Mouse (Mus musculus): Measurements from ENCODE around the gene Ly75.

The Ly75 gene

DNA sequence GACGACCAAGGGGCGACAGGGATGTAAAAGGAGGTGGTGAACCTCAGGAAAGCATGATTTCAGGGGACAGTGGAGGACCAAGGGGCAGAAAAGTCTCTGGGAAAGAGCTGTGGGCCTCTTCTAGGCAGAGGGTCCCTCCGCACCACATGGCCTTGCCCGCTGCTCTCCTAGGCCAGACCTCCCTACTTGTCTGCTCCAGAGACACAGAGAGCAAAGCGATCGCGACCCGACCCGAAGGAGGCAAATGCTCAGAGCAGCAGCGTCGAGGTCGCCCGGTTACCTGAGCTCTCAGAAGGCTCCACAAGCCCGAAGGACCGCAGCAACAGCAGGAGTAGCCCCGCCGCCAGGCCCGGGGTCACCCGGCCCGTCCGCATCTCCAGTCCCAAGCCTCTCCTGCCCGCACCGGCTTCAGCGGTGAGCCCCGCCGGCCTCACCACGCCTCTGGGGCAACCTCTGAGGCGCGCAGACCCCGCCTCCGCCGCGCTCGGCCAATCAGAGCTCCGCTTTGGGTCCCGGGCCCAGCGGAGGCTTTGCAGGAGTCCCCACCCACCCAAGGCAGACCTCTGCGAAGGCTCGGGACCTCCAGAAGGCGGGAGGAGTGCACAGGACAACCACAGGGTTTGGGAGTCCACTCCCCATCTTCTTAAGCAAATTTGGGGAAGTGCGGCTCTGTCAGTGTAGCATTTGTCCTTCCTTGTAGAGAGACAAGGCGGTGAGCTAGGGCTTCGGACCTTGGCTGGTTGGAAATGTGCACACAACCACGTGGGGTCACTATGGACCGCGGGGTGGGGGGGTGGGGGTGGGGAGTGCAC lies at the start of gene Ly75:
Gene Ly75 (minus strand): TSS at position 446 of the 812 bp plus-strand sequence.
- peak; percentile 69 to 82 for DNase-seq

DNA sequence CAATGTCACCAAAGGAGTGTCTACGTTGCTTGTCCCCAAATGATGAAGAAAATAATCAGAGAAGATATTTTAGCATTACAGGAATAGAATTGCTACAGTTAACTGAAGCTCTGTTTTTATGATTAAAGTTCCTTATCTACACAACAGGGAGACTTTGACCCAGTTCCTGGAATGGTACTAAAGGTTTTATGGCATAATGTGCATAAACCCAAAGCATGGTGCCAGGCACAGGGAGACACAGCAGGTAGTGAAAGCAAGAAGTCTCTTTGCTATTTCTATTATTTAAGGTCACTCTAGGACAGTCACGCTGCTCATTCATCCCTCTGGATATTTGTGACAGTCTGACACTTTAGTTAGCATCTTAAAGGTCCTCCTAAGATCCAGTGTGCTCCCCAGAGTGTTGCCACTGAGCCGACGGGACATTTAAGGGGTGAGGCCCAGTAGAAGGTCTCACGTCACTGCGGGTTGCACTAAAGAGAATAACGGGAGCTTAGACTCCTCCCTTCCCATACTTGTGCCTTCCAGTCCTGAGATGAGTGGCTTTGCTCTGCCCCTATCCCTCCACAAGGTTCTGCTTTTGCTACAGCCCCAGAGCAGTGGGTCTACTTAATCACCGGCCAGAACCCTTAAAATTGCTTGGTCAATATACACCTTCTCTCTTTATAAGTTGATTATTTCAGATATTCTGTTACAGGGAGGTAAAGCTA lies 47.4 kb upstream of the Ly75 start:
- DNase-seq: no peak

DNA sequence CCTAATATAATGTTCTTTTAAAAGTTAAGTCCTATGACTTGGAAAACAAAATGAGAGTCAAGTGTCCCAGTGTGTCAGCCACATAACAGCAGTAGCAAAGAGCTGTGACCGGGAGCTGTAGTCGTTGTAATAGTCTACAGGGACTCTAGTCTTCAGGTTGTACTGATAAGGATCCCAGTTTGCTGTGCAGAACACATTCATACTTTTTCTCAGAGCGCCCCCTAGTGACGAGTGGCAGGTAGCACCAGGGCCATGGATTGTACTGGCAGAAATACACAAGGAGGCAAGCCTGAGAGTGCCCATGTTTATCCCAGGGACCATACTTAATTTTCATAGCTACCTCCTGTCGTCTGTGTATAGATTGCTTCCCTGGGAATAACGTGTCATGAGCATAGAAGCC lies 35.0 kb upstream of the Ly75 start:
- DNase-seq: peak; percentile 82 to 86

DNA sequence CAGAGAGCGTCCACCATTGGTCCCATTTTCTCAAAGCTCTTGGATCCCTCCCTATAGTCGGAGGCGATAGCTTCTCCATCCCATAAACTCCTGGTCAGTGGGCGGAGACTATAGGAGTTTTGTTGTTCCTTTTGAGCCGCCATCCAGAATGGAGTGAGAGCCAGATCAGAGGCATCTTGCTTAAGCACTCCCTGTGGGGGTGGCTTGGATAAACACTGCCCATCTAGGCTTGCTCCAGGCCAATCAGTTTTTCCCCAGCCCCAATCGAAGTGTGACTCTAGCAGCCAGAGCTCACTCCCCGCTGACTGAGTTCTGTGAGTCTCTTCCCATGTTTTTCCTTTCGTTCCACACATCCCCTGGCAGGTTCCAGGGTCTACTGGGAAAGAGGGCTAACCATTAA lies 31.2 kb upstream of the Ly75 start:
- no peak for DNase-seq

DNA sequence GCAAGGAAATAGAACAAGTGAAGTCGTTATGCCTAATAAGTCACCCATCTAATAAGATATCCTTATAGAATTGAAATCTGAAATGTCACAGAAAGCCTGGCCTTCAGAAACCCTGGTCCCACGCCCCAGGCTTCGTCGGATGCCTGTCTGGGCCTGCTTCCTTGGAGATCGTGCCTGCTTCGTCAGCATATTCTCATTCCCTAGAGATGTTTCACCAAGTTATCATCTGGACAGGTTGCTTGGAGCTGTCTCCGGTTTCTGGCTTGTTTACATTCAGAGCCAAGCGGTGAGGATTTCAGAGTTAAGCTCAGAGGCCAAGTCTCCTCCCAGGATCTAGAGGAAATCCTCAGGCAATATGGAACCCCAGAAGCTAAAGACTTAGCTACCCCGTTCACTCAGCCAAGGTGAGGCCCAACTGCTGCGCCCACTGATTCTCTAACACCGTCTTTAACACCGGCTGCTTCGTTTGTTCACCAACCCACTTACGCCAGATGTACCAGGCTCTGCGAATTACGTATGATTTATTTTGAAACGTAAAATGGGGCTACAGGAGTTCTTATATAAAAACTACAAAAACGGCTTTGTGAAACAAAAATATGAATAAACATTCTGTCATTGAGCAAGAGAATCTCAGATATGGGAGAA lies 30.0 kb upstream of the Ly75 start:
- DNase-seq: no peak

DNA sequence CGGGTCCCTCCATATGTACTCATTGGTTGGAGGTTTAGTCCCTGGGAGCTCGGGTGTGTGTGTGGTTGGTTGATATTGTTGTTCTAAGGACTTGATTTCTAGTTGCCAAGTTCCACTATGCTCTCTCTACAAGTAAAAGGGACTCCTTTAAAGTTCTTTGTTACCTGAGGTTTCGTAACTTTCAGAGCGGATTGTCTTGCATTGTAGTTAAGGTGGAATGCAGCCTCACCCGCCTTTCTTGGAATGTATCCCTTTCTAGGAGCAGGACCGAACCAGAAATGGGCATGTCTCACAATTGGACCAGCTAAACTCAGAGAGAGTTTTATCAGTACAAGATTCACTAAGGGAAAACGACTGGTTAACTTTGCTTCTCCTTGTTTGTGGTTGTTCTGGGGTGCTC lies 28.1 kb upstream of the Ly75 start:
- DNase-seq: no peak

DNA sequence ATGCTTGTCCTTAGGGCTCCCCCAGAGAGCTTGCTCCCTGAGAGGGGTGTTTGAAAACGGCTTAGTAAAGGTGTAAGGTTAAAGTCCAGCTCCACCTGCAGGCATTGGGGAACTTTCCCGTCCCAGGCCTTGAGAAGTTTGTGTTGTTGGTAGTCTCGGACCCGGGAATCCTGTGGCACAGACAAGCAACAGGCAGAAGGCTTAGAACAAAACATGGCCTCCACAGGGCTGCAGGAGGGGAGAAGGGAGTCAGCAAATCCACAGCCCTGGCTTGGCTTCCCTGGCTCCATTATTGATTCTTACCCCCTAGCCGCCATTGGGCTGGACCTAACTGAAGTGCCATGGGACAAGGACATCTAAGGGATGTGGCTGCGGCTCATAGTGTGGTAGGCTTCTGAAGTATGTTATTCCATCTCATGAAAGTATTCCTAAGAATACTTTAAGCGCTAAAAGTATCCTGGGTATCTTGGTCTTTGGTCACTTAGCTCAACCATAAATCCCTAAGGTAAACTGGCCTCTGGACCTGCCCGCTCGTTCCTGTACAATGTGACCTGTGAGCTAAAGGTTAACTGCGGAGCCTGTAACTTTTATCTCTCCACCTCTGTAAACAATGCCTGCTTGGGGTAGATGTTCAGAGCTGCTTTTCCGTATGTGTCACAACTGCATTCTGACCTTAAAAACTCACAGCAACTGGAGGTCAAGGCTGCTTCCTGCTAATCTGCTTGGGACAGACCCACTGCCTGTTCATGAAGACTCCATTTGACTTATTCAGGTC lies 27.1 kb upstream of the Ly75 start:
- DNase-seq: no peak

DNA sequence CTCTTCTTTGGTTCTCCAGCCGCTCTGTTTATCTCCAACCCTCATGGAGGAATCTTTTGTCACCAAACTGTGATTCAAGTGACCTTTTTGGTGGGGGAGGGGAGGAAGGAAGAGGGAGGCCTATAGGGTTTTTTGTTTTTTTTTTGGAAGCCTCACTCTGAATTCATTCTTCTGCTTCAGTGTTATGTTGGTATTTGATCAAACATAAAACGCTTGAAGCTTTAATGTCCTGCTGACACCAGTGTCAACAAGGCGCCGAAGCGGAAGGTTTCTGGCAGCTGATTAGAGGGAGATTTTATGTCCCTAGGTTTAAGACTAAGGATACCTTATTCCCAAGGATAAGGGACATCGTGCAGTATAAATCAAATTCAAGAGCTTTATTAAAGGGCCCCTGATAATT lies 26.1 kb upstream of the Ly75 start:
- peak in 1 of 2 experiments; percentile 7 for DNase-seq

DNA sequence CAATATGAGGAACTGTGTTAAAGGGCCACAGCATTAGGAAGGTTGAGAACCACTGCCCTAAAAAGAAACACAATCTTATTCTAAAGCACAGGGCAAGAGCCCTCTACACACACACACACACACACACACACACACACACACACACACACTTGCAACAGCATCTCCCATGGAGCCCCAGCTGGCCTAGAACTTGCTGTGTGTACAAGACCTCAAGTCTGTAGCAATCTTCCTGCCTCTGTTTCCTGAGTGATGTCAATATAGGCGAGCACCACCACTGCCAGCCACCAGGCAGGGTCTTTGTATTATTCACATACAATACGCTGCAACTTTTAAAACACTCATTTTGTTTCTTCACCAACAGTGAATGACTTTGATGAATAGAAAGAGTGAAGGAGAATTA lies 24.3 kb upstream of the Ly75 start:
- DNase-seq: no peak

DNA sequence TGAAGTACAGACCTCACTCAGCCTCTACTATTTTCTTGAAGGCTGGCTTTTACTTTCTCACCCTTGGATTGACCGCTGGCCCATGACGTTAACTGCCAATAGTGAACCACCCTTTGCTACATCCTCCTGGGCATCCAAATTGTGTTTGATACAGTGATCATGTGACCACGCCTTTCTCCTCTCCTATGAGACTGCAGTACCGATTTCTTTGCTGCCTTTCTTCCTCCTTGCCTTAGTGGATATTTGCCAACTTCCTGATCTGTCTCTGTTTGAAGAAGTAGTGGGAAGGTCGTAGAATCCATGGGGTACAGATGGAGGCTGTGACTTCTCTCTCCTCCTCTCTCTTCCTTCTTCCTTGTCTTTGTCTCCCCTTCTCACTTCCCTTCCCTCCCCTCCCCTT lies 22.3 kb upstream of the Ly75 start:
- no peak for DNase-seq

DNA sequence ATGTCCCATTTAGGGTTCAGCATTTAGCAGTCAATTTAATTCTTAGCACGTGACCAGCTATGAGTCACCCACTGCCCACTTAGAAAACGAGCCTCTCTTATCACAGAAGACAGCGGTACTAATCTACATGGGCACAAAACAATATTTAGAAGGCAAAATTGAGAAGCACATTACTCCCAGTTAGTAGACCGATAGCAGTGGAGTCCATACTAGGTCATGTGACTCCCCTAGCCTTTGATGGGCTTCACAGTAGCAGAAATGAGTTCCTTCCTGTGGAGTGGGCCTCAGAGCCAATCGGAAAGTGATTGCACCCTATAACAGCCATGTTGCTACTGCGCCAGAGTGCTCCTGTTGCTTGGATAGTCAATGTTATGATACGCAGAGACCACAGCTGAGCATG lies 21.7 kb upstream of the Ly75 start:
- DNase-seq: no peak

DNA sequence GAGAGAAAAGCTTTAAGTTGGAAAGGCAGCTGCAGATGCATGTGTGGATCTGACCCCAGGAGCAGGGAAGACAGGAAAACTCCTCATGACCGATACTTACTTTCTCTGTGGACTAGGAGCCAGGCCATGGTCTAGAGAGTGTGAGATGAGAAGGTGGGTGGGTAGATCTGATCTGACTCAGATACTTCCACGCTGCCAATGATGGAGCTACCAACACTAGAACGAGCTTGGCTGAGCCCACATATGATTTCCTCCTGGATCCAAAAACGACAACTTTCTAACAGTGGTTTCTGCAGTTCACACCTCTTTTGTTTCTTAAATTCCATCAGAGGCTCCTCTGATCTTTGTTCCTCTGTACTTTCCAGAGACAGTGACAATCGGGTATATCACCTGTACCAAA lies 18.6 kb upstream of the Ly75 start:
- DNase-seq: no peak

DNA sequence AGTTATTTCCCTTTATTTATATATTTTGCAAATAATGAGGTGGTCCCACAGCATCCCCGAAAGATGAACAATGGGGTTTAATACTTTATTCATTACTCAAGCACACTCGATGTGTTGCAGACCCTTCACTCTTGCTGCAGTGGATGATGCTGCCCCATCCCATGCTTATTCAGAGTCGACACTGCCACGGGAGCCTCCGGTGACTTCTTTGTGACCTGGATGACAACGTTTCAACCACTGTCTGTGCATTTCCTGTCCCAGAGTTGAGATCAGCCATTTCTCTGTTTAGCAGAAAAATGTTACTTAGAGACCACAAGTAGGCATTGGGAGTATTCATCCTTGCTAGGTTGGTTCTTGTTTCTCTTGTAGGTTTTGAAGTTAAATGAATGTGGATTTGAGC lies 10.7 kb upstream of the Ly75 start:
- no peak for DNase-seq

DNA sequence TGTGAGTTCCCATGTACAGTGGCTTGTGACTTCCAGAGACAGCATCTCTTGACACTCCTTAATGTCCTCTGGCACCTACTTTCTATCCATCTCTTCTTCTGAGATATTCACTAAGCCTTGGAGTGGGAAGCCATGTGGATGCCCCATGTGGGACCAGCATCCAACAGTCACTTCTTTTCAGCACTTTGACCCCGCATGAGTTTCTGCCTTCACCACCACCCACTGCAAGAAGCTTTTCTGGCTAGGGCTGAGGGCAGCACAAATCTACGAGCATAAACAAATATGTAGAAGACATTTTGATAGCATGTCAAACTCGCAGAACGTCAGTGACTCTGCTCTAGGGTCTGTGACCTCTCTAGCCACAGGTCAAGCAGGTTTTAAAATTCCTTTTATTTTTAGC lies 9.2 kb upstream of the Ly75 start:
- no peak for DNase-seq

DNA sequence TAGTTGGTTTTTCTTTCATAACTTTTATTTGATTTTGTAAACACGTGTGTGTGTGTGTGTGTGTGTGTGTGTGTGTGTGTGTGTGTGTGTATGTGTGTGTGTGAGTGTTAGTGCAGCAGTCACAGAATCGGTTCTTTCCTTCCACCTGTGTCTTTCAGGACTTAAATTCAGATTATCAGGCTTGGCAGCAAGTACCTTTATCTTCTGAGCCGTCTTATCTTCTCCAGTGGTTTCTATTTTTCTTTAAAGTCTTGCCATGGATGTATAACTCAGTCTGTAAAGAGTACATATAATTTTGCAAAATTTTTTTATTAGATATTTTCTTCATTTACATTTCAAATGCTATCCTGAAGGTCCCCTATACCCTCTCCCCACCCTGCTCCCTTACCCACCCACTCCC lies 4.3 kb upstream of the Ly75 start:
- DNase-seq: no peak

DNA sequence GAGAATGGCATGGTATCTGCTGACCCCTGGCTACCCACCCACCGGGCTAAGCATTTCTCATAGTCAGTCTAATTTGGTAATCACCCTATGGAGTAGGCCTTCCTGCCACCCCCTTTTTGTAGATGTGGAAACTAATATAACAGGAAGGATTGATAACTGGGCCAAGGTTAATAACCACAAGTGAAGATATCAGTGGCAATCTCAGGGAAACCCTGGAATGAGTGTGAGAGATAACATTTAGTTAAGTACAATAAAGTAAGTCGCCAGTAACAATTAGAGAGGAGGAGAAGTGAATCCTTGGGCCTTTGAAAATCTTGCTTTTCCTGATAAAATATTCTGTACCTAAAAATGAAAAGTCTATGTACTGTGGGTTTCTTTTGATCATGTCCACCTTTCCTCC lies 3.7 kb upstream of the Ly75 start:
- no peak for DNase-seq

DNA sequence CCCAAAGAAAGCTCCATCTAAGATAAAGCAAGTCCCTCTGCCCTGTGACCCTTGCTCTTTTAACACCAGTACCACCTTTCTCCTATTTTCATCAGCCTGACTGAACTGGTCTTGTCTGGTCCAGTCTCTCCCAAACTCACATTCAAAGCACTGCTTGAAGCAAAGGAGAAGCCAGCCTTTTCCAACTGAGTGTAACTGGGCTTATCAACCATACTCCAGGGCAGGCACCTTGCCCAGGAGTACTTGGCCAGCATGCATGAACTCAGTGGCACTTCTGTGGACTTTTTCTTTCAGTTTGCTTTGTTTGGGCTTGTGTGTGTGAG lies 1.6 kb upstream of the Ly75 start:
- DNase-seq: peak; percentile 32 to 34

DNA sequence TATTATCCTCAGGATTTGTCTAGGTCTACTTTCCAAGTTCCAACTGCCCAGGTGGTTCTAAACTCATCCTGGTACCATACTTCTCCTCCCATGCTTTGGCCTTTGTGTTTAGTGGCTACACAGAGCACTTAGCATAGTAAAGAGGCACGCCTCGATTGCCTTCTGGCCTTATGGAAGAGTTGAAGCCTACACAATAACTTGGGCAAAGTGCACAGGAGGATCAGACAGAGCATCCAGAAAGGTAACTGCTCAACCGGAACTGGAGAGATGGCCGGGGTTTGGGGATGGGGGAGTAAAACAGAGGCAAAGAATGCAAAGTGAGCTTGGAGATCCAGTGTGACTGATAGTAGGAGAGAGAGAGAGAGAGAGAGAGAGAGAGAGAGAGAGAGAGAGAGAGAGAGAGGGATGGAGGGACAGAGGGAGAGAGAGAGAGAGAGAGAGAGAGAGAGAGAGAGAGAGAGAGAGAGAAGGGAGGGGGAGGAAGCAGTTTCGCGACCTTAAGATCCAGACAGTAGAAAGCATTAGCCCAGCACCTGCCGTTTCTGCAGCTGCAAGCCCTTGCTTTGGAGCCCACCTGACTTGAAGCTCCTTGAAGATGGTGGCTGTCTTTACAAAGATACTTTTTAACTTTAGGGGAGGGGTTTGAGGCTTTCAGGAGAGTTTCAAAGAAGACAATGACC lies 1.1 kb upstream of the Ly75 start:
- no peak for DNase-seq

DNA sequence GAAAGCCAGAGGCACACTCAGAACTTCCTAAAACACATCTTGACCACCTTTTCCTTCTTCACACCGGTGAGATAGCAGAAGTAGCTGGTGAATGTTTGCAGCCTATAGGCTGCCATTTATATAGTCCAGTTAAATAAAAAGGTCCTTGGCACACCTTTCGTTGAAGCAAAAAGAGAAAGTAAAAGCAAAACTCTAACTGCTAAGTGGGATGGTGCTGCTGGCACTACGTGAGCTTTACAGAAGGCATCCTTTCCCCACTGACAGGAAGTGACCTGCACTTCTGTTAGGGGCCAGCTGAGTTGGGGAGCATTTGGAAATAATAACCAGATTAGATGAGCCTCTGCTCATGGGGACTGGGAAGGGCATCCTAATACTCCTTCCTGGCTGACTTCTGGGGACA lies 757 bp downstream of the Ly75 start:
- DNase-seq: no peak

DNA sequence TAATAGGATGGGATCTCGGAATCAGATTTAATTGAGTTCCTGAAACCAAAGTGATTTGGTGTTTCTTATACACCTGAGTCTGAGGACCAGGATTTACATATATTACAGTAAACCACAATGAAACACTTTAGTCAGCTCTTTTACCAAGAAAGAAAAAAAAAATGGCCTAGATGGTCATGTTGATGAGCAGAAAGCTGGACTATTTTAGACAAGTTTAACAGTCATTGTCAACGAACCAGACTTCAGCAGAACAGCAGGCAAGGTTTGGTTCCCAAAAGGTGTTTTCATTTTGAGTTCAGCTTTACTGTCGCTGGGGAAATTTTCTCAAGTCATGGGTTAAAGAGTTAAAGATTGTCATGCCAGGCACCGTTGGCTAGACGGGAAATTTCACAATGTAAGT lies 5.8 kb downstream of the Ly75 start:
- DNase-seq: no peak

DNA sequence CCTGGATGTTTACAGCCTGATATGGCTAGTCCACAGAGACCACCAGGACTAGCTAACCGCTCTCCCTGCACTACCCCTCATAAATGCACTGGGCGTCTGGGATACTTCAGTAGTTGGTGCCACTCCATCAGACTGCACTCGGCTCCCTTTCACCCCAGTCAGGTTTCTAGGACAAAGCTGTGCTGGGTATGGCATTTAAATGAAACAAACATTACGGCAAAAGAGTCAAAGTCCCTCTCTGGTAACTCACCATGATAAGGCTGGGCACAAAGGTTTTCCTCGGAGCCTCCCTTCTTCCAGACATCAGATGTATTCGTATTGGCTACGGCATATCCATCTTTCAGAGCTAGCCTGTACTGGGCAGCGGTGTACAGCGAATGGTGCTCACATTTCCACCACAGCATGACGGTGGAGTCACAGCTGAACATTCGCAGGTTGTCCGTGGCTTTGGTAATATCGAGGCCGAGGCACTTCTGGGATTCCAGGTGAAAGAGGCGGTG lies 7.4 kb downstream of the Ly75 start:
- DNase-seq: no peak

DNA sequence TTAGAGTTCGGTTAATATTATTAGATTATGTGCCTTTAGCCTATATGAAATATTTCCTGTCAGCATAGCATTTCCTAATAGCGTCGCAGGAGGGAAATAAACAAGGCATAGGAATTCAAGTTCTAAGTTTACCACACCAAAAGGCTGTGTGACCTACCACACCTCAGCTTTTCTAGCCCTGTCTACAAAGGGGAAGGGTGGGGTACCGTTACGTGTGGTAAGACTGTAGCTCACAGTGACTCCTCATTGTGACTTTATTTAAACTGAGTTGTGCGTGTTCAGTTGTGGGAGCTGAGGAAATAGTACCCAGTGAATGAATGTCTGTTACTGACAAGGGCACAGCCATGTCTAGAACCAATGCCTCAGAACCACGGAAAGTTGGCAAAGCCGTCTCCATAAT lies 8.0 kb downstream of the Ly75 start:
- no peak for DNase-seq

DNA sequence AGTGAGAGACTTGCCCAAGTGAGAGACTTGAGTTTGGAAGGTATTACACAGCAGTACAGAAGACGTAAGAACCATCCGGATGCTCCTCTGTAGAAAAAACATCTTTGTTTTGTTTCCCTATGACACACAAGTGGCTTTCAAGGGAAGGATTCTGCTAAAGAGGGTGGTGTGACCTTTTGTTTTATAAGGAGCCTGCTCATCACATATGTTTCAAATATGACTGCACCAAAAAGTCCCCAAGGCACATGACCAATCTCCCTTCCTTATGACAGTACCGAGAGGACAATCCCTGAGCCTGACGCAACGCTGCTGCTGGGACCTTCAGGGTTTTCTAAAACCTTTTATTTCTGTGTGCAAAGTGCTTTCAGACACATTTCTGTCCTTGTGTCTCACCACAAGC lies 12.9 kb downstream of the Ly75 start:
- no peak for DNase-seq

All from cerebellum, postnatal 14 days (tissue).